Mouse (Mus musculus) intestine, embryonic 16.5 days (tissue): Measurements from ENCODE around the gene Sohlh1. TPM values are rescaled to one million over a fixed set of nuclear protein-coding genes. Genes with fewer than 3 reads are reported as not detected.

Source experiments
- ATAC-seq: fragments of 200-750 bp; cut with Nextera tagmentation; 2 replicates; pipeline ENCODE4 v1.8.0; 2017; ENCODE audit warnings: moderate TSS enrichment, moderate library complexity
- H3K27ac ChIP-seq: fragments of 300-500 bp; sonication (generic); 2 replicates; pipeline ENCODE4 v1.5.1; 2014; ENCODE audit warnings: mild to moderate bottlenecking, low read length
- H3K27me3 ChIP-seq: fragments of 300-500 bp; sonication (generic); replicated peaks from 2 replicates; pipeline ENCODE4 v1.6.1; 2014; ENCODE audit warnings: low read length, control low read depth, mixed read lengths; ENCODE audit not compliant: control insufficient read depth, insufficient read depth
- H3K36me3 ChIP-seq: fragments of 300-500 bp; sonication (generic); 2 replicates; pipeline ENCODE4 v1.6.1; 2014; ENCODE audit warnings: low read length, control low read depth; ENCODE audit not compliant: control insufficient read depth, insufficient read depth
- H3K4me1 ChIP-seq: fragments of 300-500 bp; sonication (generic); 2 replicates; pipeline ENCODE4 v1.6.1; 2014; ENCODE audit warnings: low read length, control low read depth, mixed read lengths; ENCODE audit not compliant: control insufficient read depth, insufficient read depth
- H3K4me2 ChIP-seq: fragments of 300-500 bp; sonication (generic); 2 replicates; pipeline ENCODE4 v1.6.1; 2014; ENCODE audit warnings: low read depth, low read length, control low read depth
- H3K4me3 ChIP-seq: fragments of 300-500 bp; sonication (generic); 2 replicates; pipeline ENCODE4 v1.5.1; 2014; ENCODE audit warnings: mild to moderate bottlenecking, low read length
- H3K9ac ChIP-seq: fragments of 300-500 bp; sonication (generic); 2 replicates; pipeline ENCODE4 v1.6.1; 2014; ENCODE audit warnings: low read depth, low read length
- H3K9me3 ChIP-seq: fragments of 300-500 bp; sonication (generic); 2 replicates; pipeline ENCODE4 v1.6.1; 2016; ENCODE audit warnings: low read length, control low read depth; ENCODE audit not compliant: control insufficient read depth
- WGBS: fragments of 180-500 bp; shearing (Covaris S2); extraction: QIAGEN DNeasy Blood & Tissue Kit; methylation state at CpG from one replicate; pipeline ENCODE4 v1.1.7; 2014; 5-methylcytosine and 5-hydroxymethylcytosine counted together
- polyA plus RNA-seq: library from polyadenylated mRNA; unstranded; fragments of >200 nt; fragmentation: Nextera tagmentation; extraction: Ambion mirVana; gene quantifications from 2 replicates; pipeline ENCODE4 v1.2.1, GENCODE M21; 2015

The Sohlh1 gene
- polyA plus RNA-seq, 1 experiment from 2014 or later: not detected

- ATAC-seq: no peak
- Histone ChIP-seq H3K9me3 (no peaks in the 10 kb centered on the region), H3K4me2 (no peak overlapping the region), H3K27me3 (peaks cover 16% of the 10 kb centered on the region), H3K9ac (no peak overlapping the region), H3K4me3 (no peak overlapping the region), H3K27ac (no peak overlapping the region), H3K4me1 (peaks cover 13% of the 10 kb centered on the region; the same call in 1 of the 2 replicates), H3K36me3 (no peaks in the 10 kb centered on the region)
- 61% methylated on average over 5 of the region's 5 CpGs for WGBS
These were observed 19.6 kb upstream of the Sohlh1 start for GRCm38 (mm10) chr2:25866656-25867055.

GRCm38 (mm10) chr2:25865412-25865811 lies 18.4 kb upstream of the Sohlh1 start:
- Histone ChIP-seq H3K4me3 (no peak overlapping the region), H3K4me2 (no peak overlapping the region), H3K36me3 (no peaks in the 10 kb centered on the region), H3K27ac (no peak overlapping the region), H3K9ac (no peak overlapping the region), H3K27me3 (peaks cover 16% of the 10 kb centered on the region), H3K9me3 (no peaks in the 10 kb centered on the region), H3K4me1 (peaks cover 13% of the 10 kb centered on the region; the same call in 1 of the 2 replicates)
- no peak for ATAC-seq
- 13% methylated on average over 4 of the region's 4 CpGs for WGBS

- Histone ChIP-seq H3K27me3 (peaks cover 16% of the 10 kb centered on the region), H3K4me2 (peak overlapping the region; percentile 97), H3K4me3 (peak overlapping the region; percentile 54), H3K9me3 (no peaks in the 10 kb centered on the region), H3K9ac (no peak overlapping the region), H3K36me3 (no peaks in the 10 kb centered on the region), H3K27ac (no peak overlapping the region), H3K4me1 (peaks cover 13% of the 10 kb centered on the region; the same call in 1 of the 2 replicates)
- 4% methylated on average over 18 of the region's 18 CpGs for WGBS
- ATAC-seq: no peak
These were observed 17.2 kb upstream of the Sohlh1 start for GRCm38 (mm10) chr2:25864230-25864629.

- no peaks in the 10 kb centered on the region for H3K9me3 ChIP-seq
- H3K36me3 ChIP-seq: no peaks in the 10 kb centered on the region
- peak within 1 kb of the TSS; percentile 54 for H3K4me3 ChIP-seq
- H3K4me1 ChIP-seq: peaks cover 13% of the 10 kb centered on the region; the same call in 1 of the 2 replicates
- H3K27ac ChIP-seq: no peak within 1 kb of the TSS
- peak within 1 kb of the TSS; percentile 97 for H3K4me2 ChIP-seq
- WGBS: 2% methylated on average over 51 of the region's 53 CpGs
- peaks cover 16% of the 10 kb centered on the region for H3K27me3 ChIP-seq
- ATAC-seq: no peak; the same call in 1 of the 2 replicates
- H3K9ac ChIP-seq: peak within 1 kb of the TSS; percentile 48; the same call in 1 of the 2 replicates
These were observed 16.5 kb upstream of the Sohlh1 start, which contains the start of gene Kcnt1 for GRCm38 (mm10) chr2:25863337-25864131. Gene Kcnt1, plus strand, starts transcription at chr2:25863734.

GRCm38 (mm10) chr2:25862696-25863270 lies 15.7 kb upstream of the Sohlh1 start:
- H3K4me3 ChIP-seq: no peak overlapping the region
- WGBS: 57% methylated on average over 5 of the region's 5 CpGs
- H3K9me3 ChIP-seq: no peaks in the 10 kb centered on the region
- H3K9ac ChIP-seq: no peak overlapping the region
- ATAC-seq: no peak
- H3K27me3 ChIP-seq: peaks cover 16% of the 10 kb centered on the region
- H3K4me1 ChIP-seq: peaks cover 13% of the 10 kb centered on the region; the same call in 1 of the 2 replicates
- no peak overlapping the region for H3K27ac ChIP-seq
- no peaks in the 10 kb centered on the region for H3K36me3 ChIP-seq
- H3K4me2 ChIP-seq: peak overlapping the region; percentile 97; the same call in 1 of the 2 replicates

- 79% methylated on average over 2 of the region's 2 CpGs for WGBS
- Histone ChIP-seq H3K36me3 (no peaks in the 10 kb centered on the region), H3K27ac (no peak overlapping the region), H3K27me3 (peaks cover 16% of the 10 kb centered on the region), H3K4me2 (no peak overlapping the region), H3K4me1 (peaks cover 13% of the 10 kb centered on the region; the same call in 1 of the 2 replicates), H3K9ac (no peak overlapping the region), H3K9me3 (no peaks in the 10 kb centered on the region), H3K4me3 (no peak overlapping the region)
- no peak for ATAC-seq
These were observed 15.0 kb upstream of the Sohlh1 start for GRCm38 (mm10) chr2:25862038-25862437.

- H3K27ac ChIP-seq: no peak overlapping the region
- peaks cover 9% of the 10 kb centered on the region for H3K27me3 ChIP-seq
- H3K4me2 ChIP-seq: no peak overlapping the region
- 72% methylated on average over 3 of the region's 3 CpGs for WGBS
- ATAC-seq: no peak
- H3K4me1 ChIP-seq: peaks cover 13% of the 10 kb centered on the region; the same call in 1 of the 2 replicates
- H3K9ac ChIP-seq: no peak overlapping the region
- no peaks in the 10 kb centered on the region for H3K9me3 ChIP-seq
- no peak overlapping the region for H3K4me3 ChIP-seq
- no peaks in the 10 kb centered on the region for H3K36me3 ChIP-seq
These were observed 12.8 kb upstream of the Sohlh1 start for GRCm38 (mm10) chr2:25859891-25860290.

- 75% methylated on average over 5 of the region's 5 CpGs for WGBS
- H3K36me3 ChIP-seq: no peaks in the 10 kb centered on the region
- ATAC-seq: no peak
- H3K4me1 ChIP-seq: no peaks in the 10 kb centered on the region
- no peak overlapping the region for H3K9ac ChIP-seq
- no peak overlapping the region for H3K4me3 ChIP-seq
- H3K4me2 ChIP-seq: no peak overlapping the region
- no peaks in the 10 kb centered on the region for H3K9me3 ChIP-seq
- no peak overlapping the region for H3K27ac ChIP-seq
- H3K27me3 ChIP-seq: no peaks in the 10 kb centered on the region
These were observed 7.0 kb upstream of the Sohlh1 start for GRCm38 (mm10) chr2:25853998-25854397.

GRCm38 (mm10) chr2:25852626-25853025 lies 5.6 kb upstream of the Sohlh1 start:
- no peaks in the 10 kb centered on the region for H3K9me3 ChIP-seq
- WGBS: 47% methylated on average over 3 of the region's 3 CpGs
- no peak for ATAC-seq

More at GRCm38 (mm10) chr2:25852626-25853025, 5.6 kb upstream of the Sohlh1 start:
- no peaks in the 10 kb centered on the region for H3K4me1 ChIP-seq
- no peak overlapping the region for H3K27ac ChIP-seq
- no peaks in the 10 kb centered on the region for H3K27me3 ChIP-seq
- no peak overlapping the region for H3K9ac ChIP-seq
- no peaks in the 10 kb centered on the region for H3K36me3 ChIP-seq
- no peak overlapping the region for H3K4me2 ChIP-seq
- no peak overlapping the region for H3K4me3 ChIP-seq
